Mouse (Mus musculus) forebrain, postnatal 0 days (tissue): ENCODE results near the gene Degs1. TPM values are rescaled to one million over a fixed set of nuclear protein-coding genes. Genes with fewer than 3 reads are reported as not detected.

ENCODE experiments used
- ATAC-seq: fragments of 200-750 bp; cut with Nextera tagmentation; 2 replicates; pipeline ENCODE4 v1.8.0; 2017; ENCODE audit warnings: mild to moderate bottlenecking, moderate library complexity
- DNase-seq: peaks from one replicate; pipeline ENCODE4 v3.0.0-alpha.2; 2015
- H3K27ac ChIP-seq: fragments of 300-500 bp; sonication (generic); 2 replicates; pipeline ENCODE4 v1.5.1; 2014; ENCODE audit warnings: low read depth, mild to moderate bottlenecking, antibody characterized with exemption, low read length, moderate library complexity, mixed read lengths
- H3K27me3 ChIP-seq: fragments of 300-500 bp; sonication (generic); 2 replicates; pipeline ENCODE4 v1.6.1; 2014; ENCODE audit warnings: mild to moderate bottlenecking, low read length, mixed read lengths; ENCODE audit not compliant: insufficient read depth
- H3K36me3 ChIP-seq: fragments of 300-500 bp; sonication (generic); 2 replicates; pipeline ENCODE4 v1.6.1; 2014; ENCODE audit warnings: mild to moderate bottlenecking, moderate library complexity; ENCODE audit not compliant: insufficient read depth
- H3K4me1 ChIP-seq: fragments of 300-500 bp; sonication (generic); 2 replicates; pipeline ENCODE4 v1.6.1; 2014; ENCODE audit warnings: antibody characterized with exemption; ENCODE audit not compliant: insufficient read depth
- H3K4me2 ChIP-seq: fragments of 300-500 bp; sonication (generic); 2 replicates; pipeline ENCODE4 v1.6.1; 2014; ENCODE audit warnings: low read depth, mild to moderate bottlenecking, moderate library complexity
- H3K4me3 ChIP-seq: fragments of 300-500 bp; sonication (generic); 2 replicates; pipeline ENCODE4 v1.5.1; 2014; ENCODE audit warnings: low read depth, low read length, mixed read lengths
- H3K9ac ChIP-seq: fragments of 300-500 bp; sonication (generic); 2 replicates; pipeline ENCODE4 v1.6.1; 2014; ENCODE audit warnings: mild to moderate bottlenecking
- H3K9me3 ChIP-seq: fragments of 300-500 bp; sonication (generic); 2 replicates; pipeline ENCODE4 v1.6.1; 2016; ENCODE audit warnings: low read length
- CTCF ChIP-seq: sonication (generic); IDR thresholded peaks from 2 replicates; pipeline ENCODE4 v1.5.1; 2016; ENCODE audit warnings: antibody characterized with exemption, control low read depth, low read depth
- WGBS: fragments of 180-500 bp; shearing (Covaris S2); extraction: QIAGEN DNeasy Blood & Tissue Kit; methylation state at CpG from one replicate; pipeline ENCODE4 v1.1.7; 2014; 5-methylcytosine and 5-hydroxymethylcytosine counted together
- polyA plus RNA-seq: library from polyadenylated mRNA; unstranded; fragments of >200 nt; fragmentation: Nextera tagmentation; extraction: Ambion mirVana; gene quantifications from 2 replicates; pipeline ENCODE4 v1.2.1, GENCODE M21; 2015
- total RNA-seq: library from RNA; depleted of rRNA; stranded (reverse); fragments of >200 nt; gene quantifications from 2 replicates; pipeline ENCODE4 v1.2.3, GENCODE M21; 2014

Degs1 gene
- total and polyA plus RNA-seq, 2 experiments from 2014 or later = 62.5 to 87.2 TPM

- Histone ChIP-seq H3K27me3 (no peaks in the 10 kb centered on the region), H3K4me3 (no peak overlapping the region), H3K36me3 (no peaks in the 10 kb centered on the region), H3K9me3 (0 out of 2 replicates have a peak, but pooled peaks cover 3% of the 10 kb centered on the region), H3K27ac (no peak overlapping the region), H3K9ac (no peak overlapping the region), H3K4me1 (0 out of 2 replicates have a peak, but pooled peaks cover 4% of the 10 kb centered on the region), H3K4me2 (no peak overlapping the region)
- no peak for TF ChIP-seq CTCF
- WGBS = 11% methylated on average over 10 of the region's 10 CpGs
- peak; percentile 31 for DNase-seq
- ATAC-seq = peak; percentile 83
These were observed 30.0 kb downstream of the Degs1 start for GRCm38 (mm10) chr1:182252534-182253171.

DNA sequence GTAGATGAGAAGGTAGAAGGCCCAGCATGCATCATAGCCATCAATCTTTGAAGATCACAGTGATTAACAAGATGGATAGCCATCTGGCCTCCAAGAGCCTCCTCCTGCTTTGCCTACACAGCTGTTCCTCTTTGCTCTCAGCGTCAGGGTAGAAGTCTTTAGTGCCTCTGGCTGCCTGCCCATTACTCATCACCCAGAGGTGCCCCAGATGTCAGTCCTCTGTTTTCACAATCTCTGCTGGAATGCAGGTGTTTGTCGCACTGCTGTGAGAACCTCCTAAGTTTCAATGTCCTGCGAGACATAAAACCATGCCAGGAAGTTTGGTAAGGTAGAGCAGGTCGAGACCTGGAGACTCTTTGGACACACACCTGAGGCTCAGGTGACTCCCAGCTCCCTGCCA, 31.9 kb downstream of the Degs1 start:
- H3K9ac ChIP-seq = no peak overlapping the region
- no peak for TF ChIP-seq CTCF

GRCm38 (mm10) chr1:182249298-182249697, 33.3 kb downstream of the Degs1 start:
- 9% methylated on average over 8 of the region's 8 CpGs for WGBS
- TF ChIP-seq CTCF = no peak
- Histone ChIP-seq H3K36me3 (no peaks in the 10 kb centered on the region), H3K4me1 (0 out of 2 replicates have a peak, but pooled peaks cover 4% of the 10 kb centered on the region), H3K4me3 (no peak overlapping the region), H3K9me3 (no peaks in the 10 kb centered on the region), H3K27ac (no peak overlapping the region), H3K27me3 (no peaks in the 10 kb centered on the region), H3K9ac (no peak overlapping the region), H3K4me2 (no peak overlapping the region)
- no peak for ATAC-seq
- DNase-seq = no peak

More for the DNA sequence above, 31.9 kb downstream of the Degs1 start:
- H3K9me3 ChIP-seq = no peaks in the 10 kb centered on the region
- no peak overlapping the region for H3K27ac ChIP-seq
- ATAC-seq (no peak), DNase-seq (no peak)
- no peak overlapping the region for H3K4me3 ChIP-seq
- H3K4me1 ChIP-seq = 0 out of 2 replicates have a peak, but pooled peaks cover 4% of the 10 kb centered on the region
- no peak overlapping the region for H3K4me2 ChIP-seq
- no peaks in the 10 kb centered on the region for H3K36me3 ChIP-seq
- no peaks in the 10 kb centered on the region for H3K27me3 ChIP-seq
- WGBS = 87% methylated on average over 4 of the region's 4 CpGs

- 95% methylated on average over 5 of the region's 5 CpGs for WGBS
- 0 out of 2 replicates have a peak, but pooled peaks cover 4% of the 10 kb centered on the region for H3K4me1 ChIP-seq
- H3K9me3 ChIP-seq = no peaks in the 10 kb centered on the region
- no peak overlapping the region for H3K27ac ChIP-seq
- no peak overlapping the region for H3K9ac ChIP-seq
- H3K4me2 ChIP-seq = no peak overlapping the region
- no peaks in the 10 kb centered on the region for H3K36me3 ChIP-seq
- no peak overlapping the region for H3K4me3 ChIP-seq
- TF ChIP-seq CTCF = no peak
- DNase-seq = no peak
- H3K27me3 ChIP-seq = no peaks in the 10 kb centered on the region
- no peak for ATAC-seq
These were observed 37.6 kb downstream of the Degs1 start for GRCm38 (mm10) chr1:182245003-182245402.

DNA sequence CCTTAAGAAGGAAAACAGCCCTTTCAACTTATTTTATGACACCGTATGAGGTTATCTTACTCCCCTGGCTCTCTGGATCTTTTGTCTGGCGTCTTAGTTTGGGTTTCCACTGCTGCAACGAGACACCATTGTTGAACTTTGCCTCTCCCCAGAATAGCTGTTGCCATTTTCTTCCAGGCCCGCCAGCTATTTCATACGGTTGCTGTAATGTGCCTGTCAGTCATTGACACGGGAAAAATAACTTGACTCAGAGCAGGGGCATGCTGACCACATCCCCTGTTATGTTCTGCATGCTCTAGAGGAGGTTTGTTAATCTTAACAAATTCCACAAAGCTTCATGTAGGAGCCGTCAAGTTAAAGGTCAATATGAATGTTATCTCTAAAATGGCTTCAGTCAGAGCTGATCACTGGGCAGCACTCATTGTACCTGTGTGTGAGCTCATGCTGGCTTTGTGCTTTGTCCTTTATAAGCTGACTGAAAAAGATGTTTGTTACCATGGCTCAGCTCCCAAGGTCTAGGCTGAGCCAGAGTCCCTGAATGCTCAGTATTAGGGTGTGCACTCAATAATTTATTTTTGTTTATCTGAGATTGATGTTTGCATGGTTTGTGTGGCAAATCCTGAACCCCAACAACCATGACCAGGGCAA, 44.4 kb downstream of the Degs1 start:
- Histone ChIP-seq H3K27me3 (no peaks in the 10 kb centered on the region), H3K4me2 (no peak overlapping the region), H3K9me3 (no peaks in the 10 kb centered on the region), H3K4me1 (no peaks in the 10 kb centered on the region), H3K27ac (no peak overlapping the region), H3K36me3 (no peaks in the 10 kb centered on the region), H3K9ac (no peak overlapping the region), H3K4me3 (no peak overlapping the region)
- no peak for TF ChIP-seq CTCF
- 41% methylated on average over 7 of the region's 7 CpGs for WGBS
- DNase-seq = no peak
- no peak for ATAC-seq

DNA sequence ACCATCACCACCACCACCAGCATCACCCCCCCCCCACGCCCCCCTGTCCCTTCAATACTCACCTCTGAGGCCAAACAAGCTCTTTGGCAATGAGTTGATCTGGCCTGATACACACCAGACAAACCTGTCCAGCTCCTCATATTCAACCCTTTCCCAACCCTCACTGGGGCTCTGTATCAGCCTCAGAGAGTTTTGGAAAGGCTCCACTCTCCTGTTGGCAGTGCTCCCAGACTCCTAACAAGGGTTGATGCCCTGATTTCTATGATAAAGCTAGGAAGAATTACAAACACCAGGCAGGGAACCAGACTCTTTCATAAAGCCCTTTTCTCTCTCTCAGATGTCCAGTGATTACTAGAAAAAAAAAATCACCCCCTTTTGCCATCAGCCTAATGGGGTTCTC, 45.2 kb downstream of the Degs1 start:
- Histone ChIP-seq H3K9me3 (no peaks in the 10 kb centered on the region), H3K4me2 (no peak overlapping the region), H3K27ac (no peak overlapping the region), H3K9ac (no peak overlapping the region), H3K36me3 (no peaks in the 10 kb centered on the region), H3K4me3 (no peak overlapping the region), H3K27me3 (no peaks in the 10 kb centered on the region), H3K4me1 (no peaks in the 10 kb centered on the region)
- peak; percentile 60 for DNase-seq
- no peak for ATAC-seq
- WGBS = 63% methylated on average over 1 of the region's 1 CpGs
- TF ChIP-seq CTCF = no peak

- no peaks in the 10 kb centered on the region for H3K36me3 ChIP-seq
- no peak for TF ChIP-seq CTCF
- no peaks in the 10 kb centered on the region for H3K9me3 ChIP-seq
- ATAC-seq (no peak), DNase-seq (no peak)
- H3K27me3 ChIP-seq = no peaks in the 10 kb centered on the region
- no peak overlapping the region for H3K27ac ChIP-seq
- no peak overlapping the region for H3K9ac ChIP-seq
- H3K4me3 ChIP-seq = no peak overlapping the region
- H3K4me1 ChIP-seq = no peaks in the 10 kb centered on the region
- no peak overlapping the region for H3K4me2 ChIP-seq
- WGBS = 94% methylated on average over 4 of the region's 4 CpGs
These were observed 47.4 kb downstream of the Degs1 start for GRCm38 (mm10) chr1:182235174-182235573.
